Mouse (Mus musculus): ENCODE results near the gene Dact3. TPM values are rescaled to one million over a fixed set of nuclear protein-coding genes. Genes with fewer than 3 reads are reported as not detected.
A peak's percentile ranks its signal among the peaks of the same experiment; 100 is the strongest.

The Dact3 gene
- total RNA-seq, 1 experiment, result 4.5 TPM

GRCm38 (mm10) chr7:16847507-16847906, 27.6 kb upstream of the Dact3 start:
- Histone ChIP-seq H3K4me1 (ENCODE audit: control insufficient read depth in 2 of 2, insufficient read depth in 2 of 2, low read length in 2 of 2, poor library complexity in 1 of 2) (peaks cover 3 to 14% of the 10 kb centered on the region in 2 experiments; a peak in 3 of 4 replicates), H3K9ac (ENCODE audit: insufficient read depth, low read depth, low read length, poor library complexity, severe bottlenecking) (no peak overlapping the region), H3K36me3 (ENCODE audit: control insufficient read depth, insufficient read depth, low read length, poor library complexity, severe bottlenecking) (no peaks in the 10 kb centered on the region; the same call in 1 of the 2 replicates), H3K27ac (ENCODE audit: insufficient read depth, low read depth, low read length, poor library complexity, severe bottlenecking) (no peak overlapping the region), H3K9me3 (ENCODE audit: control insufficient read depth, insufficient read depth, low read depth, low read length) (no peaks in the 10 kb centered on the region), H3K4me3 (ENCODE audit: insufficient read depth in 1 of 2, low read depth in 1 of 2, low read length in 2 of 2, poor library complexity in 1 of 2, severe bottlenecking in 1 of 2) (no peak overlapping the region)
- no peak for DNase-seq (ENCODE audit: low read depth, low spot score)
- in situ Hi-C loops (cut with MboI; ENCODE audit: low sequenced_read_pairs in 2 of 2, unreplicated experiment in 2 of 2), result no loop called here
- TF ChIP-seq HCFC1 (IDR thresholded peaks at IDR 0.05; ENCODE audit: borderline replicate concordance, insufficient read depth, low read length), result no peak
- TF ChIP-seq ZC3H11A (IDR thresholded peaks at IDR 0.05; ENCODE audit: borderline replicate concordance, low read depth, low read length), result no peak
- no peak for TF ChIP-seq CHD2 (IDR thresholded peaks at IDR 0.05; ENCODE audit: low read depth, low read length)
- no peak for TF ChIP-seq MAFK (IDR thresholded peaks at IDR 0.05; ENCODE audit: insufficient read depth, low read depth, low read length)
- TF ChIP-seq ZNF384 (IDR thresholded peaks at IDR 0.05; ENCODE audit: low read depth, low read length), result no peak

DNA sequence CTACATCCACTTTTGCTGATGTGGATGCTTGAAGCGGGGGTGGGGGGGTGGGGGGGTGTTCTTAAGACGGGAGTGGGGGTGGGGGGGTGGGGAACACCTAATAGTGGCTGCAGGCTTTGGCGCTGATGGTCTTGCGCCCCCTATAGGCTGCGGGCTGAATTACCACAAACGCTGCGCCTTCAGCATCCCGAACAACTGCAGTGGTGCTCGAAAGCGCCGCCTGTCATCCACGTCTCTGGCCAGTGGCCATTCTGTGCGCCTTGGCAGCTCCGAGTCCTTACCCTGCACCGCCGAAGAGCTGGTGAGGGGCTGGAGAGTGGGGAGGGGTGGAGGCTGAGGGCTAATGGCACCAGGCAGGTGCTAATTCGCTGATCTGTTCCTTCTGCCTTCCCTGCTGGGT, 26.5 kb upstream of the Dact3 start:
- peak; percentile 49 for DNase-seq (ENCODE audit: low read depth, low spot score)
- Histone ChIP-seq H3K36me3 (ENCODE audit: control insufficient read depth, insufficient read depth, low read length, poor library complexity, severe bottlenecking) (no peaks in the 10 kb centered on the region; the same call in 1 of the 2 replicates), H3K4me1 (ENCODE audit: control insufficient read depth in 2 of 2, insufficient read depth in 2 of 2, low read length in 2 of 2, poor library complexity in 1 of 2) (peaks cover 0 to 19% of the 10 kb centered on the region in 2 experiments; a peak in 2 of 4 replicates), H3K4me3 (ENCODE audit: insufficient read depth in 1 of 2, low read depth in 1 of 2, low read length in 2 of 2, poor library complexity in 1 of 2, severe bottlenecking in 1 of 2) (peak overlapping the region in 1 of 2 experiments; percentile 35; a peak in 1 of 4 replicates), H3K9me3 (ENCODE audit: control insufficient read depth, insufficient read depth, low read depth, low read length) (no peaks in the 10 kb centered on the region), H3K27ac (ENCODE audit: insufficient read depth, low read depth, low read length, poor library complexity, severe bottlenecking) (no peak overlapping the region), H3K9ac (ENCODE audit: insufficient read depth, low read depth, low read length, poor library complexity, severe bottlenecking) (no peak overlapping the region)
- in situ Hi-C loops (cut with MboI; ENCODE audit: low sequenced_read_pairs in 2 of 2, unreplicated experiment in 2 of 2), result no loop called here
- TF ChIP-seq ZNF384 (IDR thresholded peaks at IDR 0.05; ENCODE audit: low read depth, low read length) (no peak), ZC3H11A (IDR thresholded peaks at IDR 0.05; ENCODE audit: borderline replicate concordance, low read depth, low read length) (no peak), MAFK (IDR thresholded peaks at IDR 0.05; ENCODE audit: insufficient read depth, low read depth, low read length) (no peak), CHD2 (IDR thresholded peaks at IDR 0.05; ENCODE audit: low read depth, low read length) (no peak), HCFC1 (IDR thresholded peaks at IDR 0.05; ENCODE audit: borderline replicate concordance, insufficient read depth, low read length) (no peak)

DNA sequence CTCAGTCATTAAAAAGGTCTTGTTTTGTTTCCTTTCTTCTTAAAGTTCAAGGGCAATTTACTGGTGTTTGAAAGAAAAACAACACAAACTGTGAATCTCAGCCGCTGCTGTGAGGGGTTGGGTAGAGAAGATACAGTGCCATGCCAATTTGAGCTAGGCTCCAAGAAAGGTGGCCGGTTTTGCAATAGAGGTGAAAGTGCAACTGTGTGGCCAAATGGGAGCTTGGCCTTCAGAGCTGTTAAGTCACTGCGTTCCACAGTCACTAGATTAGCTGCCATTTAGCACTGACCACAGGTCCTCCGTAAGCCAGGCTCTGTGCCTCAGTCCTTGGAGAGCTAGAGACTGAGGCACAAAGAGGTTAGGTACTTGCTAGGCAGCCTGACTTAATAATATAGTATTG, 23.5 kb upstream of the Dact3 start:
- Histone ChIP-seq H3K36me3 (ENCODE audit: control insufficient read depth, insufficient read depth, low read length, poor library complexity, severe bottlenecking) (peaks cover 7% of the 10 kb centered on the region; the same call in 1 of the 2 replicates), H3K9ac (ENCODE audit: insufficient read depth, low read depth, low read length, poor library complexity, severe bottlenecking) (no peak overlapping the region), H3K4me3 (ENCODE audit: insufficient read depth in 1 of 2, low read depth in 1 of 2, low read length in 2 of 2, poor library complexity in 1 of 2, severe bottlenecking in 1 of 2) (no peak overlapping the region), H3K4me1 (ENCODE audit: control insufficient read depth in 2 of 2, insufficient read depth in 2 of 2, low read length in 2 of 2, poor library complexity in 1 of 2) (peaks cover 0 to 15% of the 10 kb centered on the region in 2 experiments; a peak in 2 of 4 replicates), H3K27ac (ENCODE audit: insufficient read depth, low read depth, low read length, poor library complexity, severe bottlenecking) (no peak overlapping the region), H3K9me3 (ENCODE audit: control insufficient read depth, insufficient read depth, low read depth, low read length) (no peaks in the 10 kb centered on the region)
- DNase-seq (ENCODE audit: low read depth, low spot score), result no peak
- TF ChIP-seq MAFK (IDR thresholded peaks at IDR 0.05; ENCODE audit: insufficient read depth, low read depth, low read length) (no peak), CHD2 (IDR thresholded peaks at IDR 0.05; ENCODE audit: low read depth, low read length) (no peak), ZC3H11A (IDR thresholded peaks at IDR 0.05; ENCODE audit: borderline replicate concordance, low read depth, low read length) (no peak), ZNF384 (IDR thresholded peaks at IDR 0.05; ENCODE audit: low read depth, low read length) (no peak), HCFC1 (IDR thresholded peaks at IDR 0.05; ENCODE audit: borderline replicate concordance, insufficient read depth, low read length) (no peak)
- in situ Hi-C loops (cut with MboI; ENCODE audit: low sequenced_read_pairs in 2 of 2, unreplicated experiment in 2 of 2), result no loop called here

DNA sequence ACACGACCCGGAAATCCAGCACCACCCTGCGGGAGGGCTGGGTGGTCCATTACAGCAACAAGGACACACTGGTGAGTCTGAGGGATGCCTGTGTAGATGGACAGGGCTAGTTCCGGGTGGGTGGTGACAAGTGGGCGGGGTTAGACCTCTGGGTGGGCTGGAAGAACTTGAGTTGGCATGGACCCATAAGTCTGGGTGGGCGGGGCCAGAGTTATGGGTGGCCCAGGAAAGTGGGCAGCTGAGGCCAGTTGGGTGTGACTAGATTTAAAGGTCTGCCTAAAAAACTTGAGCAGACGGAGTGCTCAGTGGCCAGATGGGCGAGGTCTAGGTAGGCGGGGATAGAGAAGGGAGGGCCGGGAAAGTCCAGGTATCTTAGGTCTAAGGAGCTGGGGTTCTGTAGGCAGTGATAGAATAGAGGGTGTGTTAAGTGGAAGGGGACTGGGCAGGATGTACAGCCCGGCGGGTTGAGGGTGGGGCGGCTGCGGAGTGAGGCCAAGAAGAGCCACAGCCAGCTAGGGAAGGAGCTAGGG, 21.8 kb upstream of the Dact3 start:
- in situ Hi-C loops (cut with MboI; ENCODE audit: low sequenced_read_pairs in 2 of 2, unreplicated experiment in 2 of 2), result no loop called here
- Histone ChIP-seq H3K36me3 (ENCODE audit: control insufficient read depth, insufficient read depth, low read length, poor library complexity, severe bottlenecking) (peaks cover 8% of the 10 kb centered on the region; the same call in 1 of the 2 replicates), H3K27ac (ENCODE audit: insufficient read depth, low read depth, low read length, poor library complexity, severe bottlenecking) (no peak overlapping the region), H3K9me3 (ENCODE audit: control insufficient read depth, insufficient read depth, low read depth, low read length) (no peaks in the 10 kb centered on the region), H3K4me3 (ENCODE audit: insufficient read depth in 1 of 2, low read depth in 1 of 2, low read length in 2 of 2, poor library complexity in 1 of 2, severe bottlenecking in 1 of 2) (no peak overlapping the region), H3K4me1 (ENCODE audit: control insufficient read depth in 2 of 2, insufficient read depth in 2 of 2, low read length in 2 of 2, poor library complexity in 1 of 2) (peaks cover 0 to 15% of the 10 kb centered on the region in 2 experiments; a peak in 2 of 4 replicates), H3K9ac (ENCODE audit: insufficient read depth, low read depth, low read length, poor library complexity, severe bottlenecking) (no peak overlapping the region)
- no peak for DNase-seq (ENCODE audit: low read depth, low spot score)
- TF ChIP-seq ZNF384 (IDR thresholded peaks at IDR 0.05; ENCODE audit: low read depth, low read length), result no peak
- no peak for TF ChIP-seq MAFK (IDR thresholded peaks at IDR 0.05; ENCODE audit: insufficient read depth, low read depth, low read length)
- TF ChIP-seq CHD2 (IDR thresholded peaks at IDR 0.05; ENCODE audit: low read depth, low read length), result no peak
- no peak for TF ChIP-seq ZC3H11A (IDR thresholded peaks at IDR 0.05; ENCODE audit: borderline replicate concordance, low read depth, low read length)
- no peak for TF ChIP-seq HCFC1 (IDR thresholded peaks at IDR 0.05; ENCODE audit: borderline replicate concordance, insufficient read depth, low read length)
